Comparison of ENCODE assay signal across 28 mouse cellular contexts in genomic region chr4:123086381-123086780, GRCm38 (mm10). TPM values are rescaled to one million over a fixed set of nuclear protein-coding genes. Genes with fewer than 3 reads are reported as not detected.
DNase-seq lines count a peak whose midpoint lies in the region; ATAC-seq and TF ChIP-seq lines count a peak whose summit lies in the region.
"Had no signal": no experiment of that assay in that cellular context is flagged by ENCODE, and none has a peak within 500 bp of the region (broad histone marks: within the 10 kb centered on the region; RNA-seq: fewer than 3 reads in every experiment).

No protein-coding gene starts in this region.

- H3K4me2 ChIP-seq in forebrain, postnatal 0 days (ENCODE audit: low read depth), result no peak overlapping the region
- H3K4me2 ChIP-seq in forebrain, embryonic 14.5 days (ENCODE audit: low read length), result no peak overlapping the region
- H3K4me2 ChIP-seq: embryonic facial prominence, embryonic 15.5 days; liver, embryonic 15.5 days; midbrain, embryonic 13.5 days; neural tube, embryonic 13.5 days; stomach, embryonic 15.5 days had no signal

- 91% methylated on average over 4 of the region's 4 CpGs for WGBS in forebrain, postnatal 0 days
- 90% methylated on average over 4 of the region's 4 CpGs for whole genome bisulfite sequencing in forebrain, embryonic 14.5 days

- intact Hi-C loops in left cerebral cortex, adult 2 months (cut with DNase I), result no loop called here
- intact Hi-C loops in left cerebral cortex, postnatal 4 days (cut with DNase I), result no loop called here

- DNase-seq in forebrain, postnatal 0 days, result no peak
- DNase-seq in forebrain, embryonic 14.5 days (ENCODE audit: low spot score), result no peak
- no peak for DNase-seq in left cerebral cortex, adult 2 months (ENCODE audit: extremely low spot score in 1 of 2, low spot score in 2 of 2)
- DNase-seq in left cerebral cortex, postnatal 4 days, result no peak
- DNase-seq in ES-CJ7 (ENCODE audit: low read depth, low spot score), result peak; percentile 29
- DNase-seq in splenic B cell, adult 2 months (ENCODE audit: low read depth, low spot score), result peak; percentile 29
- DNase-seq in testis, postnatal 10 days (ENCODE audit: low spot score), result no peak
- no peak for DNase-seq in T-cell, adult 2 months (ENCODE audit: low spot score)
- DNase-seq: adrenal gland, adult 2 months; cerebellum, adult 2 months; cerebellum, postnatal 36 days; gastrocnemius, postnatal 10 days; heart, adult 18-20 months; kidney, adult 8-10 months; kidney, postnatal 36 days; lung, postnatal 14 days; right cerebral cortex, postnatal 25 days; thymus, postnatal 14 days had no signal

- H3K27me3 ChIP-seq in forebrain, postnatal 0 days (ENCODE audit: insufficient read depth, low read length), result no peaks in the 10 kb centered on the region
- H3K27me3 ChIP-seq in forebrain, embryonic 14.5 days (replicated peaks; ENCODE audit: control insufficient read depth, insufficient read depth, low read length), result no peaks in the 10 kb centered on the region
- no peaks in the 10 kb centered on the region for H3K27me3 ChIP-seq in splenic B cell, adult 2 months (ENCODE audit: control insufficient read depth, insufficient read depth, low read length, poor library complexity, severe bottlenecking)
- H3K27me3 ChIP-seq: embryonic facial prominence, embryonic 15.5 days; midbrain, embryonic 13.5 days; neural tube, embryonic 13.5 days; stomach, embryonic 15.5 days had no signal

- H3K36me3 ChIP-seq in forebrain, postnatal 0 days (ENCODE audit: insufficient read depth), result no peaks in the 10 kb centered on the region
- H3K36me3 ChIP-seq in forebrain, embryonic 14.5 days (ENCODE audit: control insufficient read depth, insufficient read depth, low read length), result no peaks in the 10 kb centered on the region
- no peaks in the 10 kb centered on the region for H3K36me3 ChIP-seq in splenic B cell, adult 2 months (ENCODE audit: control insufficient read depth, insufficient read depth, low read length, poor library complexity, severe bottlenecking)
- H3K36me3 ChIP-seq: embryonic facial prominence, embryonic 15.5 days; G1E; liver, embryonic 15.5 days; midbrain, embryonic 13.5 days; neural tube, embryonic 13.5 days; stomach, embryonic 15.5 days had no signal

- no peak overlapping the region for H3K9ac ChIP-seq in forebrain, postnatal 0 days
- no peak overlapping the region for H3K9ac ChIP-seq in forebrain, embryonic 14.5 days (ENCODE audit: low read length)
- H3K9ac ChIP-seq: embryonic facial prominence, embryonic 15.5 days; liver, embryonic 15.5 days; midbrain, embryonic 13.5 days; neural tube, embryonic 13.5 days; stomach, embryonic 15.5 days had no signal

- ATAC-seq in forebrain, postnatal 0 days, result no peak
- ATAC-seq in forebrain, embryonic 14.5 days, result no peak
- ATAC-seq: midbrain, embryonic 13.5 days had no signal

- peak; percentile 18; the same call in 1 of the 2 replicates for TF ChIP-seq CTCF in forebrain, postnatal 0 days (IDR thresholded peaks at IDR 0.05; ENCODE audit: low read depth)
- TF ChIP-seq CTCF in left cerebral cortex, adult 2 months (IDR thresholded peaks at IDR 0.05), result peak; percentile 13; the same call in 1 of the 2 replicates

- no peak overlapping the region for H3K4me3 ChIP-seq in forebrain, postnatal 0 days (ENCODE audit: low read depth, low read length)
- no peak overlapping the region for H3K4me3 ChIP-seq in forebrain, embryonic 14.5 days (ENCODE audit: low read depth, low read length)
- H3K4me3 ChIP-seq in left cerebral cortex, adult 2 months, result no peak overlapping the region
- H3K4me3 ChIP-seq: embryonic facial prominence, embryonic 15.5 days; liver, embryonic 15.5 days; midbrain, embryonic 13.5 days; neural tube, embryonic 13.5 days; stomach, embryonic 15.5 days had no signal

- no peaks in the 10 kb centered on the region for H3K9me3 ChIP-seq in forebrain, postnatal 0 days (ENCODE audit: low read length)
- no peaks in the 10 kb centered on the region for H3K9me3 ChIP-seq in forebrain, embryonic 14.5 days (replicated peaks; ENCODE audit: control insufficient read depth, low read length)
- H3K9me3 ChIP-seq: embryonic facial prominence, embryonic 15.5 days; G1E; liver, embryonic 15.5 days; midbrain, embryonic 13.5 days; neural tube, embryonic 13.5 days; stomach, embryonic 15.5 days had no signal

- H3K27ac ChIP-seq in forebrain, postnatal 0 days (ENCODE audit: low read depth, low read length), result no peak overlapping the region
- no peak overlapping the region for H3K27ac ChIP-seq in forebrain, embryonic 14.5 days (ENCODE audit: low read depth, low read length)
- H3K27ac ChIP-seq in left cerebral cortex, adult 2 months, result no peak overlapping the region
- H3K27ac ChIP-seq: embryonic facial prominence, embryonic 15.5 days; liver, embryonic 15.5 days; midbrain, embryonic 13.5 days; neural tube, embryonic 13.5 days; stomach, embryonic 15.5 days had no signal

- H3K4me1 ChIP-seq in forebrain, postnatal 0 days (ENCODE audit: insufficient read depth), result no peaks in the 10 kb centered on the region
- no peaks in the 10 kb centered on the region for H3K4me1 ChIP-seq in forebrain, embryonic 14.5 days (ENCODE audit: control insufficient read depth, insufficient read depth, low read length)
- H3K4me1 ChIP-seq: liver, embryonic 15.5 days; neural tube, embryonic 13.5 days; stomach, embryonic 15.5 days had no signal

RNA-seq across cellular contexts. Expression of gene Bmp8b, which starts 18.6 kb away (rescaled TPM):
- 0.31 and 0.62 TPM in 2 replicates for total RNA-seq in forebrain, postnatal 0 days (2014; rRNA removed)
- polyA plus RNA-seq in forebrain, postnatal 0 days (2015; fragmentation: Nextera tagmentation; extraction: Ambion mirVana), result 0.15 and 0.40 TPM in 2 replicates
- 0.08 and 0.21 TPM in 2 replicates for polyA plus RNA-seq in forebrain, embryonic 14.5 days (2014; fragmentation: Nextera tagmentation; extraction: Ambion mirVana)
- under 1 TPM in 1 of 2 experiments, not detected in 1; 0.26 TPM for total RNA-seq in left cerebral cortex, adult 2 months (2021)
- under 1 TPM; 0.34 to 0.82 TPM for total RNA-seq in left cerebral cortex, postnatal 4 days (2021)
- total RNA-seq: adrenal gland, adult 2 months; gastrocnemius, postnatal 10 days; heart, adult 18-20 months; hematopoietic stem cell, adult 5-6 weeks; megakaryocyte, adult 5-6 weeks had no signal
- polyA plus RNA-seq: C2C12, G1E had no signal

RNA-seq across cellular contexts. Expression of gene Oxct2b, which starts 29.7 kb away (rescaled TPM):
- 0.62 TPM in 2 replicates for total RNA-seq in forebrain, postnatal 0 days (2014; rRNA removed)
- polyA plus RNA-seq in forebrain, postnatal 0 days (2015; fragmentation: Nextera tagmentation; extraction: Ambion mirVana), result 0.33 and 0.34 TPM in 2 replicates
- 0.13 and 0.35 TPM in 2 replicates for polyA plus RNA-seq in forebrain, embryonic 14.5 days (2014; fragmentation: Nextera tagmentation; extraction: Ambion mirVana)
- under 1 TPM; 0.25 to 0.30 TPM for total RNA-seq in left cerebral cortex, adult 2 months (2021)
- total RNA-seq in left cerebral cortex, postnatal 4 days (2021), result under 1 TPM in 1 of 2 experiments, not detected in 1; 0.77 TPM
- total RNA-seq: adrenal gland, adult 2 months; G1E; gastrocnemius, postnatal 10 days; heart, adult 18-20 months; hematopoietic stem cell, adult 5-6 weeks; megakaryocyte, adult 5-6 weeks had no signal
- polyA plus RNA-seq: adrenal gland, adult 2 months; C2C12; heart, embryonic 14.5 days; liver, embryonic 15.5 days had no signal

RNA-seq across cellular contexts. Expression of gene Ppie, which starts 53.4 kb away (rescaled TPM):
- 28.9 and 34.2 TPM in 2 replicates for total RNA-seq in forebrain, postnatal 0 days (2014; rRNA removed)
- 47.7 and 53.6 TPM in 2 replicates for polyA plus RNA-seq in forebrain, postnatal 0 days (2015; fragmentation: Nextera tagmentation; extraction: Ambion mirVana)
- polyA plus RNA-seq in forebrain, embryonic 14.5 days (2014; fragmentation: Nextera tagmentation; extraction: Ambion mirVana), result 86.4 and 88.3 TPM in 2 replicates
- total RNA-seq in left cerebral cortex, adult 2 months (2021), result 10 to 100 TPM; 19.3 to 24.4 TPM
- total RNA-seq in left cerebral cortex, postnatal 4 days (2021), result 10 to 100 TPM; 30.3 to 31.5 TPM

Comparison
In these comparisons a context has a peak if more than half of its experiments do, and no peak if none do; other contexts are left out.
1. DNase-seq: peak in ES-CJ7 (single experiment) and splenic B cell, adult 2 months (single experiment); none in forebrain, postnatal 0 days (single experiment), forebrain, embryonic 14.5 days (single experiment), left cerebral cortex, adult 2 months (0 of 2), left cerebral cortex, postnatal 4 days (single experiment), testis, postnatal 10 days (single experiment) and T-cell, adult 2 months (single experiment).